Mouse (Mus musculus) neural tube, embryonic 14.5 days (tissue): ENCODE results near the gene Brpf3. TPM values are rescaled to one million over a fixed set of nuclear protein-coding genes. Genes with fewer than 3 reads are reported as not detected.
A peak's percentile ranks its signal among the peaks of the same experiment; 100 is the strongest.

Source experiments
- ATAC-seq: fragments of 200-750 bp; cut with Nextera tagmentation; 2 replicates; pipeline ENCODE4 v1.8.0; 2017; ENCODE audit warnings: low read depth, mild to moderate bottlenecking, moderate TSS enrichment, moderate library complexity
- H3K27ac ChIP-seq: fragments of 300-500 bp; sonication (generic); 2 replicates; pipeline ENCODE4 v1.5.1; 2014; ENCODE audit warnings: low read depth, mild to moderate bottlenecking, control low read depth, low read length, moderate library complexity, mixed read lengths
- H3K27me3 ChIP-seq: fragments of 300-500 bp; sonication (generic); 2 replicates; pipeline ENCODE4 v1.6.1; 2014; ENCODE audit warnings: low read length; ENCODE audit not compliant: control insufficient read depth, insufficient read depth
- H3K36me3 ChIP-seq: fragments of 300-500 bp; sonication (generic); 2 replicates; pipeline ENCODE4 v1.6.1; 2014; ENCODE audit warnings: low read length, mixed read lengths; ENCODE audit not compliant: control insufficient read depth, insufficient read depth
- H3K4me1 ChIP-seq: fragments of 300-500 bp; sonication (generic); 2 replicates; pipeline ENCODE4 v1.6.1; 2014; ENCODE audit warnings: low read length; ENCODE audit not compliant: control insufficient read depth, insufficient read depth
- H3K4me2 ChIP-seq: fragments of 300-500 bp; sonication (generic); 2 replicates; pipeline ENCODE4 v1.6.1; 2014; ENCODE audit warnings: mild to moderate bottlenecking, low read depth, low read length, control low read depth
- H3K4me3 ChIP-seq: fragments of 300-500 bp; sonication (generic); 2 replicates; pipeline ENCODE4 v1.5.1; 2014; ENCODE audit warnings: low read depth, low read length, control low read depth, mixed read lengths
- H3K9ac ChIP-seq: fragments of 300-500 bp; sonication (generic); replicated peaks from 2 replicates; pipeline ENCODE4 v1.6.1; 2014; ENCODE audit warnings: low read depth, mild to moderate bottlenecking, control low read depth, low read length, mixed read lengths
- H3K9me3 ChIP-seq: fragments of 300-500 bp; sonication (generic); 2 replicates; pipeline ENCODE4 v1.6.1; 2016; ENCODE audit warnings: low read length; ENCODE audit not compliant: control insufficient read depth
- WGBS: fragments of 180-500 bp; shearing (Covaris S2); extraction: QIAGEN DNeasy Blood & Tissue Kit; methylation state at CpG from one replicate; pipeline ENCODE4 v1.1.7; 2014; 5-methylcytosine and 5-hydroxymethylcytosine counted together
- polyA plus RNA-seq: library from polyadenylated mRNA; unstranded; fragments of >200 nt; fragmentation: Nextera tagmentation; extraction: Ambion mirVana; gene quantifications from 2 replicates; pipeline ENCODE4 v1.2.1, GENCODE M21; 2014

The Brpf3 gene
- 6.9 and 7.8 TPM in 2 replicates for polyA plus RNA-seq

DNA sequence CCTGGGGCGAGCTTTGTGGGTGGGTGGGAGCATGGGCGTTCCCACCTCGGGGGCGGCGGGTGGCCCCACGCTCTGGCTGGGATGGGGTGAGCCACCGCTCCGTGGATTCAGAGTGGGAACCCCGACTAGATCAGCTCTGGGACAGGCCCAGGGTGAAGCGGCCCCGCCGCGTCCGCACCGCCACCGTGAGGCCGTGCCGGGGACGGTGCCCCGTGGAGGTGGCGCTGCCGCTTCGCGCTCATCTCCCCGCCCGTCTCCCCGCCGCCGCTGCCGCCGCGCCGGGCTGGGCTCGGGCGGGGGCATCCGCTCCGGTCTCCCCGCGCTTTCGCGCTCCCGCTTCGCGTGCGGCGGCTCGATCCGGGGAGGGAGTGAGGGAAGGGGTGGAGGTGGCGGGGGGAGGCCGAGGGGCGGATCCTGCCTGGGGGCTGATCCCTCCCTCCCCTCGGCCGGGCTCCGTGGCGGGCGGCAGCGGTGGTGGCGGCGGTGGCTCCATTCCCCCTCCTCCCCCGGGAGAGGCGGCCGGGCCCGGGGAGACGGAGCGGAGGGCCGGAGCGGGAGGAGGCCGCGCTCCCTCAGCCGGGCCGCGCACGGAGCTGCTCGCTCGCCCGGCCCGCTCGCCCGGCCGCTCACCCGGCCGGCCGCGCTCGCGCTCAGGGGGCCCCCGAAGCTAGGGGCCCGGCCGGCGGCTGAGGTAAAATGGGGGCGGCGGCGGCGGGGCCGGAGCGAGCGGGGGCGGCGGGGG lies at the start of gene Brpf3:
Gene Brpf3 (plus strand): TSS at position 420 of the 742 bp plus-strand sequence.
- Histone ChIP-seq H3K36me3 (no peaks in the 10 kb centered on the region), H3K4me2 (peak within 1 kb of the TSS; percentile 92), H3K27me3 (no peaks in the 10 kb centered on the region), H3K4me1 (peaks cover 18% of the 10 kb centered on the region; the same call in 1 of the 2 replicates), H3K27ac (peak within 1 kb of the TSS; percentile 100), H3K9ac (peak within 1 kb of the TSS; percentile 100), H3K9me3 (no peaks in the 10 kb centered on the region), H3K4me3 (peak within 1 kb of the TSS; percentile 78)
- under 1% methylated on average over 40 of the region's 99 CpGs for WGBS
- ATAC-seq, result peak; percentile 75

DNA sequence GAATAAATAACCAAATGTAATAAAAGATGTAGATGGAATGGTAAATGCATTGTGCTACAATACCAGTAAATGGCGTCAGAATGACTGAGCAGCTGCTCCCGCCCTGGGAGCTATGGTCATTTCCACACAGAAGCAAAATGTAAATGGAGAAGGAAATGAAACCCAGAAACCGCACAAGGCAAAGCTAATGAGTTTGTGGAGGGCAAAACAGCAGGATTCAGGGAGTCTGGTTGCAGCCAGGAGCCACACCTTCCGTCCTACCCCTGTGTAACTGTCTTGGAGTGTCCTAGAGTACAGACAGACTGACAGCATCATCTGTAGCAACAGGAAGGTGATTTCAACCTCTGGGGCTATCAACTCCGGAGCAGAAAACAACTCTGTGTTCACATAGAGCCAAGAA lies 44.4 kb upstream of the Brpf3 start:
- no peak overlapping the region for H3K9ac ChIP-seq
- H3K27me3 ChIP-seq, result no peaks in the 10 kb centered on the region
- no peak overlapping the region for H3K4me2 ChIP-seq
- ATAC-seq, result no peak
- no peaks in the 10 kb centered on the region for H3K4me1 ChIP-seq
- no peak overlapping the region for H3K27ac ChIP-seq
- no peak overlapping the region for H3K4me3 ChIP-seq
- H3K9me3 ChIP-seq, result no peaks in the 10 kb centered on the region
- H3K36me3 ChIP-seq, result no peaks in the 10 kb centered on the region
- 64% methylated on average over 5 of the region's 5 CpGs for WGBS

DNA sequence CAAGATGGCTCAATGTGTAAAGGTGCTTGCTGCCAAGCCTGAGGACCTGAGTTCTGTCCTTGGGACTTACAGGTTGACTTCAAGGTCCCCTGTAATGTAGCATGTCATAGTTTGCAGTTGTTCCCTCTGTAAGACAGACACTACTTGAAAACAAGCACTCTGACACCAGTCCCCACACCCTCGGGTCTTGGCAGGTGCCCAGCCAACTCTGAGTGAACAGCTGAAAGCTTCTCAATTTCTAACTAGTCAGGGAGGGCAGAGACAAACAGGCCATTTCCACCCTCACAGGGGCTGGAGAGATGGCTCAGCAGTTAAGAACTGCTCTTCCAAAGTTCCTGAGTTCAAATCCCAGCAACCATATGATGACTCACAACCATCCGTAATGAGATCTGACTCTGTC lies 43.4 kb upstream of the Brpf3 start:
- H3K9me3 ChIP-seq, result no peaks in the 10 kb centered on the region
- H3K36me3 ChIP-seq, result no peaks in the 10 kb centered on the region
- 78% methylated on average over 2 of the region's 2 CpGs for WGBS
- H3K27ac ChIP-seq, result no peak overlapping the region
- H3K4me2 ChIP-seq, result no peak overlapping the region
- H3K27me3 ChIP-seq, result no peaks in the 10 kb centered on the region
- no peak overlapping the region for H3K9ac ChIP-seq
- no peak overlapping the region for H3K4me3 ChIP-seq
- H3K4me1 ChIP-seq, result no peaks in the 10 kb centered on the region
- ATAC-seq, result no peak

DNA sequence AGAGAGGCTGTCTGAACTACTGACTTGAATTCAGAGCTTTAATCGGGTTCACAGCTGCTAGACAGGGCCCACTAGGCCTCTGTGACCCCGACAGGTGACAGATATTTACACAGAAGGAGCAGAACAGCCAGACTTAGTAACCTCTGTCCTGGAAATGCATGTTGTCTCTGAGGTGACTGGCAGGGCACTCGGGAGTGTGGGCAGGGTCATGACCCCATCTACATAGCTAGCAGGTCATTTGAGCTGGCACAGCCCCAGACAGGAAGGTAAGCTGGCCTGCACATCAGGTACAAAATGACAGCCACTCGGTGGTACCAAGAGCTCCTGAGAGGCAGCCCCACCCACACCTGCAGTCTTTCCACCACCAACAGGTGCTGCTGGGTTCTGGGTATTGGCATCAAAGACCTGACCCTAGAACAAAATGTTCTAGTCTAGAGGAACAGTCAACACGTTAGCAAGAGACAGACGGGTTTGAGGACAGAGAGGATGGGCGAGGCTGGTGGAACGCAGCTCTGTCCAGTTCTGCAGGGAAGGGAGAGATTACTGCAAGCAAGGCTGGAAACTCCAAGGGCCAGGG lies 40.1 kb upstream of the Brpf3 start:
- Histone ChIP-seq H3K4me3 (no peak overlapping the region), H3K27me3 (no peaks in the 10 kb centered on the region), H3K9ac (no peak overlapping the region), H3K36me3 (no peaks in the 10 kb centered on the region), H3K4me1 (no peaks in the 10 kb centered on the region), H3K9me3 (no peaks in the 10 kb centered on the region), H3K4me2 (no peak overlapping the region), H3K27ac (no peak overlapping the region)
- WGBS, result 81% methylated on average over 8 of the region's 8 CpGs
- ATAC-seq, result no peak

DNA sequence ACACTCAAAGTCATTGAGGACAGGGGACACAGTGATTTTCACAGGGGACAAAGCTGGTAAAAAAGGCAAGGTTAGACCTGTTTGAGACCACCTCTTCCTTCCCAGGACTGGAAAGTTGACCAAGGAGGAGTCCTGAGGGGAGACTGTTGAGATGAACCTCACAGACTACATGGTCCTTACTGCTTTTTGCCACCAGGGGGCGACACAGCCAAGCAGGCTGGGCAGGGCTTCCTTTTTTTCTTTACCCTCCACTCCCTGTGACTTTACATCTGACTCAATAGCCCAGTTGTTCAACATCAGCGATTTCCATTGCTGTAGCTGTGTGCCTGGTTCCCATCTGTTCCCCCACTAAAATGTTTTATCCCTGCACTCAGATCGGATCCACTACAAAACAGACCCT lies 39.0 kb upstream of the Brpf3 start:
- Histone ChIP-seq H3K27me3 (no peaks in the 10 kb centered on the region), H3K4me3 (no peak overlapping the region), H3K36me3 (no peaks in the 10 kb centered on the region), H3K4me2 (no peak overlapping the region), H3K9me3 (no peaks in the 10 kb centered on the region), H3K27ac (no peak overlapping the region), H3K9ac (no peak overlapping the region), H3K4me1 (no peaks in the 10 kb centered on the region)
- ATAC-seq, result no peak
- WGBS, result 10% methylated on average over 3 of the region's 3 CpGs

DNA sequence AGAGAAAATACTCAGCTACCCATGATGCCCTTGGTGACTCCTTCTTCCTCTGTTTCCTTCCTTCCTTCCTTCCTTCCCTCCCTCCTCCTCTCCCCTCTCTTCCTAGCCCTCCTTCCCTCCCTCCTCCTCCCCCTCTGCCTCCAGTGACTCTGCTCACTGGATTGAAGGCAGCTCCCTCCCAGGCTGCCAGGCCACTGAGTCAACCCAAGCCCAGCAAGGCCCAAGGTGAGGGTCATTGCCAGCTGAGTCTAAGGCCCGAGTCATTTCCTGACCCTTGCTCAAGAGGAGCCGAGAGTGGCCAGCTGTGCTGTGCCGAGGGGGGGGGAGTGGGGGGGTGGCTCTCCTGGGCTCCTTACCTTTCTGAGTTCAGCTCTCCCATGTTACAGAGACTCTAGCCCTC lies 34.7 kb upstream of the Brpf3 start:
- H3K36me3 ChIP-seq, result no peaks in the 10 kb centered on the region
- H3K4me1 ChIP-seq, result peaks cover 6% of the 10 kb centered on the region
- no peak for ATAC-seq
- H3K4me3 ChIP-seq, result no peak overlapping the region
- H3K27me3 ChIP-seq, result peaks cover 15% of the 10 kb centered on the region
- H3K4me2 ChIP-seq, result no peak overlapping the region
- WGBS, result 51% methylated on average over 3 of the region's 3 CpGs
- no peaks in the 10 kb centered on the region for H3K9me3 ChIP-seq
- no peak overlapping the region for H3K27ac ChIP-seq
- H3K9ac ChIP-seq, result no peak overlapping the region

DNA sequence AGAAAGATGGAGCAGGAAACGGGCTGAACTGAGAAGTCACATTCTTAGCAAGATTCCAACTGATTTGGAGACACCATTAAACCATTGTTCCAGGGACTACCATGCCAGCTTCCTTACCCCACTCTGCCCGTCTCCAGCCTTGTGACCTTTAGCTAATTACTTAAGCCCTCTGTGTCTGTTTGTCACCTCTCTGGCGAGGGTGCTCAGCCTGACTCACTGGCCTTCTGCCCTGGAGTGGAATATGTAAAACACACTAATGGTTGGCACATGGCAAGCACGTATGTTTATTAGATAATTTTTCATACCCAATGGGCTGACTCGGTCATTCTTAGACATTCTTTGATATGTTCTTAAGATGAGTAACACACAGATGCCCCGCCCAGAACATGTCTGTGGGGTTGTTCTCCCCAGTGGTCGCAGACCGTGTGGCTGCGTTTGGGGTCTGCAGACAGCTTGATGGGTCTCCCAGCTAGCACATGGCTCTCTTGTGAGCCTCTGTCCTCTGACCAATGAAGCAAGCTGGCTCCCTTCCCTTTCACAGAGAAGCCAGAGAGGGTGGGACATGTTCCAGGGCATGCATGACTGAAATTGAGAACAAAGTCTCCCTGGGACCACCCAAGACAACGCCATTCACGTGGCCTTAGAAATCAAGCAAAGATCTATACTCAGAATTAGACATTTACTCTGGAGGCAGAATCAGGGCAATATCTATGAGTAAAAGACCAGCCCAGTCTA lies 33.9 kb upstream of the Brpf3 start:
- no peak overlapping the region for H3K4me2 ChIP-seq
- no peak for ATAC-seq
- H3K4me3 ChIP-seq, result no peak overlapping the region
- peaks cover 15% of the 10 kb centered on the region for H3K27me3 ChIP-seq
- no peaks in the 10 kb centered on the region for H3K9me3 ChIP-seq
- H3K4me1 ChIP-seq, result peaks cover 6% of the 10 kb centered on the region
- no peak overlapping the region for H3K27ac ChIP-seq
- no peak overlapping the region for H3K9ac ChIP-seq
- H3K36me3 ChIP-seq, result no peaks in the 10 kb centered on the region
- WGBS, result 82% methylated on average over 11 of the region's 11 CpGs

DNA sequence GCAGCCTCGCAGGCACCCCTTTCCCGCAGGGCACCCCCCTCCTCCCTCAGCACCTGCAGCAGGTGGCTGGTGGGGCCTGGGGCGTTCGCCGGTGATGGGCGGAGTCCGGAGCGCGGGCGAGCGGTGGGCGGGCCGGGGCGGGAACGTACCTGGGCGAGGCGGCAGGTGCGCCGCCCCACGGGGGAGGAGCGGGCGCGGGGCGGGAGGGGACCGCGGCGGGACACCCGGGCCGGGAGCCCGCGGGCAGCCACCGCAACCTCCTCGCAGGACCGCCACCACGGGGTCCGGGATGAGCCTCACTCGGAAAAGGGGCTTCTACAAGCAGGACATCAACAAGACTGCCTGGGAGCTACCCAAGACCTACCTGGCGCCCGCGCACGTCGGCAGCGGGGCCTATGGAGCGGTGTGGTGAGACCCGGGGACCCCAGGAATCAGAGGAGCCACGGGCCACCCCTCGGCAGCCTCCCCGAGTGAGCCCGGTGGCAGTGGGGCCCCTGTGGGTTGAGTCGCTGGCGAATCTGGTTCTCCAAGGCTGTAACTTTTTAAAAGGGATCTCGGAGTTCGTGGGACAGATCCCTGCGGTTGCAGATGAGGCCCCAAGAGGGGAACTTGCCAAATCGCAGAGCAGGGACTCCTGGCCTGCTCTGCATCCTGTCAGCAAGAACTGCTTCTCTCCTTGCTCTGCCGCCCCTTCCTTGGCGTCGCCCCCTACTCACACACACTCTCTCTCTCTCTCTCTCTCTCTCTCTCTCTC lies 31.6 kb upstream of the Brpf3 start, which contains the start of gene Mapk13:
Gene Mapk13 (plus strand): TSS at position 177 of the 754 bp plus-strand sequence.
- WGBS, result 2% methylated on average over 43 of the region's 58 CpGs
- no peak for ATAC-seq
- Histone ChIP-seq H3K9me3 (no peaks in the 10 kb centered on the region), H3K4me2 (peak within 1 kb of the TSS; percentile 50), H3K4me1 (peaks cover 6% of the 10 kb centered on the region), H3K4me3 (peak within 1 kb of the TSS; percentile 26), H3K27ac (no peak within 1 kb of the TSS), H3K36me3 (no peaks in the 10 kb centered on the region), H3K27me3 (peaks cover 15% of the 10 kb centered on the region), H3K9ac (0 out of 2 replicates have a peak within 1 kb of the TSS, but pooled peaks have one; percentile 16)
